Mouse (Mus musculus) embryonic fibroblast, embryonic 13.5 days (primary cell): ENCODE measurements around the gene Rybp. TPM values are rescaled to one million over a fixed set of nuclear protein-coding genes. Genes with fewer than 3 reads are reported as not detected.
A peak's percentile ranks its signal among the peaks of the same experiment; 100 is the strongest.

ENCODE experiments used
- H3K27ac ChIP-seq: 2 replicates; pipeline ENCODE4 v1.5.1; 2012; ENCODE audit warnings: low read length, control low read depth, inconsistent platforms; ENCODE audit not compliant: insufficient read depth
- H3K4me1 ChIP-seq: 2 replicates; pipeline ENCODE4 v1.6.1; 2011; ENCODE audit warnings: low read length; ENCODE audit not compliant: control insufficient read depth, insufficient read depth
- H3K4me3 ChIP-seq: 2 replicates; pipeline ENCODE4 v1.5.1; 2011; ENCODE audit warnings: mild to moderate bottlenecking, control low read depth, low read length; ENCODE audit not compliant: insufficient read depth
- CTCF ChIP-seq: IDR thresholded peaks from 2 replicates; pipeline ENCODE4 v1.5.1; 2011; ENCODE audit warnings: mild to moderate bottlenecking, control low read depth, low read length, moderate library complexity, borderline replicate concordance; ENCODE audit not compliant: insufficient read depth
- POLR2A ChIP-seq: IDR thresholded peaks from 2 replicates; pipeline ENCODE4 v1.6.1; 2011; ENCODE audit warnings: low read depth, mild to moderate bottlenecking, control low read depth, low read length, moderate library complexity
- polyA plus RNA-seq: library from polyadenylated mRNA; stranded (reverse); fragments of >200 nt; gene quantifications from 2 replicates; pipeline ENCODE4 v1.2.4, GENCODE M21; 2011; ENCODE audit warnings: low read depth; ENCODE audit not compliant: missing spikeins, insufficient read length

Rybp gene
- polyA plus RNA-seq, 1 experiment: 51.8 TPM

DNA sequence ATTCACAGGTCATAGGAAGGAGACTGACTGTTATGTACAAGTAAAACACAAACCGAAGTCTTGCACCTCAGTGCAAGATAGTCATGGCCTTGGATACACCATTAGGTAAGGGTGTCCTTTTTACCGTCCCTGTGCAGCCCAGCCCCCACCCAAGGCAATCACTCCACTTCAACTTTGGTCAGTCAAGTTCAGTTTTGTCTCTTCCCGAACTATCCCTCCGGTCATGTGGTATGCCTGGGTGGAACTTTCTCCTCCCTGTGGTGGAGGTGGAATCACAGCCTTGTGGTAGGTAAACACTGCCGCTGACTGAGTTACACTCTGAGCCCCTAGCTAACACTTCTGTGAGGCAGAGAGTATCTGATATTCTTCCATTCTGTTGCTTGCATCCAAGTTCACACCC, 1.8 kb upstream of the Rybp start:
- Histone ChIP-seq H3K4me1 (no peaks in the 10 kb centered on the region), H3K27ac (no peak overlapping the region), H3K4me3 (no peak overlapping the region)
- TF ChIP-seq POLR2A (no peak), CTCF (no peak)

DNA sequence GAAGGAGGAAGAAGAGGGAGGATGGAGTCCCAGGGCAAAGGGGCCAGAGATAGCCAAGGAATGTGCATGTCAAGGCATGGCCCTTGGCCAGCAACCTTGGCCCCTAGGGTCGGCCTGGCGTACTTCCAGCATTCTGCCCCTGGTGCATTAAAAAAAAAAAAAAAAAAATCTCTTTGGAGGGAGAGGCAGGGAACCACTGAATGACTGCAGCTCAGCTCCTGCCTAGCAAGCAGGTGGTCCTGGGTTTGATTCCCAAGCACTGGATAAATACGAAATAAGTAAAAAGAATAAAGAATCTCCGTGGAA, 1.4 kb upstream of the Rybp start:
- H3K4me3 ChIP-seq: no peak overlapping the region
- no peak overlapping the region for H3K27ac ChIP-seq
- no peaks in the 10 kb centered on the region for H3K4me1 ChIP-seq
- TF ChIP-seq CTCF (no peak), POLR2A (no peak)

DNA sequence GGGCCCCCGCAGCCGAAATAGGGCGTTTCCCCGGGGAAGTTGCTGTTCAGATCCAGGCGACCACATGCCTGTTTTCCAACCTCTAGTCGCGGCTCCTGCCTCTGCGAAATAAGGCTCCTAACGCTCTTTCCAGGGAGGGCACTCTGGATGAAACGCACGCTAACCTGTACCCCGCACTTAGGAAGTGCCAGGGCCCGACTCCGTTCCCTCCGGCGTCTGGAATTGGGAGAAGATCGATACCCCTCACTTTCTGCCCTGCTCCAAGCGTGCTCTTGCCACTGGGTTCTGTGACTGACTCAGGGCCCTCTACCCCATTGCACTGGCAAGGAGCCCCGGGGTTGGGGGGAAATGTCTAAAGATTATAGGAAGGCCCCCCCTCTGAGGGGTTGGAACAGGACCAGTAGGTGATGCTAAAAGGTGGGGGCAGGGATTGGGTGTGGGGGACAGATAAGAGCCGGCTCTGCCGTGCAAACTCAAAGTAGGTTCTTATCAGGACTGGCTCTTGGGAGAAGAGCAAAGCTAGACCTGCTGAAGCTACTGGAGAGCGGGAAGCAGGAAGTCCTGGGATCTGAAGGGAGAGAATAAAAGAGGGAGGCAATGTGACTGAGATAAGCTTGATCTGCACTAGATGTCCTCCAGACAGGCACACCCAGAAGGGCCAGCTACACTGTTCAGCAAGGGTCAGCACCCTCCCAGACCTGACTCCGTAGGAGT, 888 bp upstream of the Rybp start:
- no peaks in the 10 kb centered on the region for H3K4me1 ChIP-seq
- TF ChIP-seq POLR2A: no peak; the same call in 1 of the 2 replicates
- no peak for TF ChIP-seq CTCF
- H3K27ac ChIP-seq: no peak overlapping the region
- H3K4me3 ChIP-seq: peak overlapping the region; percentile 52

DNA sequence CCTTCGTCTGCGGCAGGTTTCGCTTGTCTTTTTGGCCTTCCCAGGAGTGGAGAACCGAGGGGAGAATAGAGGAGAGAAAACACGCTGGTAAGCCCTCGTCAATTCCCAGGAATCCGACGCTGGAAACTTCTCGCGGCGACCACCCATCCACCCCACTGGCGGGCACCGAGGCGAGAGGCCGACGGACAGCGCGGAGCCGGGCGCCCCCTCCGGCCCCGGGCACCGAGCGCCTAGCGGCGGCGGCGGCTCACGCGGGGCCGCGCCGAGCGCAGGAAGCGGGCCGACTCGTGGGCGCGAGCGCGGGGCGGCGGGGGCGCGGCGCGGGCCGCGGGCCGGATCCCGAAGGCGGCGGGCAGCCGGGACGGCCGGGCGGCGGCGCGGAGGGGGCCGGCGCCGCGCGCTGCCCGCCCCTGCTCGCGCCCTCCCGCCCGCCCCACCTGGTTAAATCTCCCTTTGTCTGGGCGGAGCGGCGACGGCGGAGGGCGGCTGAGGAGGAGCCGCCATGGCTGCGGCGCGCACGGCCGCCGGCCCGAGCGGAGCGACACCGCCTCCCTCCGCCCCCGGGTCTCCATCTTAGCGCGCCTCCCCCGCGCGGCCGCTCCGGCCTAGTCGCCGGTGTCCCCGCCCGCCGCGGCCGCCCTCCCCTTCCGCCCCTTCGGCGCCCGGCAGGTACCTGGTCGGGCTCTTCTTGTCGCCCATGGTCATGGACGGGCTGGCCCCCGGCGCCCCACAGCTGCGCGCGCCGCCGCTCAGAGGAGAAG, 532 bp downstream of the Rybp start:
- H3K4me1 ChIP-seq: no peaks in the 10 kb centered on the region
- H3K4me3 ChIP-seq: peak overlapping the region; percentile 94
- TF ChIP-seq POLR2A: peak; percentile 45; the same call in 1 of the 2 replicates
- TF ChIP-seq CTCF: no peak
- H3K27ac ChIP-seq: peak overlapping the region; percentile 20

DNA sequence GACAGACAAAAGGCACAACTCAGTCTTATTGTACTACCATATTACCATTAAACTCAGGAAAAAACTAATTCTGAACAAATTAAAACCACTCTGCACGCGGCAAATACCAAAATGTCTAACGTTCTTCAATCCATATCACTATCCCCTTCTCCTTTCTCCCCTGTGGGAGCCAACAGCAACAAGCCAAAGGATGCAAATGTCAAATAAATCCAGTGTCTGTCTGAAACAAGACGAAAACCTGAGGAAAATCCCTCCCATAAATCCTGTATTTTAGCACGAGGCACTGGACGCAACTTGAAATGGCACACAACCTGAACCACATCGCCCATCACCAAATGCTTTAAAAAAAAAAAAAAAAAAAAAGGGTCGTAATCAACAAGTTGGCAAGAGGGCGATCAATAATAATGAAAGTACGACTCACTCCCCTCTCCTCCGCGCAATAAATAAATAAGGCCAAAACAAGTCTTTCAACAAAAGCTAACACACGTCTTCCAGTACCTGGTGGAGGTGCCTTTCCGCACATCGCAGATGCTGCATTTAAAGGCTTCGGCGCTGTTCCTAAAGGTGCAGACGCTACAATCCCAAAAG, 1.2 kb downstream of the Rybp start:
- Histone ChIP-seq H3K27ac (peak overlapping the region; percentile 12), H3K4me1 (no peaks in the 10 kb centered on the region), H3K4me3 (peak overlapping the region; percentile 94)
- TF ChIP-seq CTCF: no peak
- no peak for TF ChIP-seq POLR2A

DNA sequence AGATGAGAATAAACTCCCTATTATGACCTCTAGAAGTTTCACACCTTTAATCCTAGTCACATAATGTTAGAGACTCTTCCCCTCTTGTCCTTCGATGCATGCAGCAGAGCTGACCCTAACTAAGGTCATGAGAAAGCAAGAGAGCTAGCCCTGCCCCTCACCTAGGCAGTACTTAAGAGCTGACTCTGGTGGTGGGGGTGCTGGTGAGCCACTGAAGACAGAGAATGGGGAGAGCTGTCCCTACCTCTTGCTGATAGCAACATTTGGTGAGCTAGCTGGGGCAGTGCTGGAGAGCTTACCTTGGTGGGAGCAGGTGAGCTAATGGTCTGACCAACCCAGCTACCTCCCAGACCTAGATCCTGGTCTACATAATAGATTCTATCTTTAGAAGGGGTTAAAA, 8.4 kb downstream of the Rybp start:
- no peak overlapping the region for H3K27ac ChIP-seq
- TF ChIP-seq POLR2A: no peak
- no peak for TF ChIP-seq CTCF
- no peak overlapping the region for H3K4me3 ChIP-seq
- no peaks in the 10 kb centered on the region for H3K4me1 ChIP-seq

DNA sequence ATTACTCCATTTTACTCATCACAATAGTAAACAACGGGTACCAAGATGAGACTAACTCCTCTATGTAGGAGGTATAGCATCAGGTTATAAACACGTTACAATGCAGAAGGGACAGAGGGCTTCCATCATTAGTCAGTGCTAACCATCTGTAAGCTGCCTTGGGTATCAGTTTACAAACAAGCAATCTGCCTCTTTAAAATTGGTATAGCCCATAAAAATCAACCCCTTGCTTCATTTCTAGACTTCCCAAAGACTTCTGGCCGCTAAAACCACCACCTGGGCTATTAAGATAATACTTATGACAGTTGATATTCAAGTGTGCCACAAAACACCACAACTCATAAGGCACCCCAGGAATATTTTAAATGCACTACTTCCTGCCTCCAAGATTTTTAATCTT, 10.9 kb downstream of the Rybp start:
- Histone ChIP-seq H3K27ac (no peak overlapping the region), H3K4me1 (no peaks in the 10 kb centered on the region), H3K4me3 (no peak overlapping the region)
- TF ChIP-seq POLR2A: no peak
- no peak for TF ChIP-seq CTCF

DNA sequence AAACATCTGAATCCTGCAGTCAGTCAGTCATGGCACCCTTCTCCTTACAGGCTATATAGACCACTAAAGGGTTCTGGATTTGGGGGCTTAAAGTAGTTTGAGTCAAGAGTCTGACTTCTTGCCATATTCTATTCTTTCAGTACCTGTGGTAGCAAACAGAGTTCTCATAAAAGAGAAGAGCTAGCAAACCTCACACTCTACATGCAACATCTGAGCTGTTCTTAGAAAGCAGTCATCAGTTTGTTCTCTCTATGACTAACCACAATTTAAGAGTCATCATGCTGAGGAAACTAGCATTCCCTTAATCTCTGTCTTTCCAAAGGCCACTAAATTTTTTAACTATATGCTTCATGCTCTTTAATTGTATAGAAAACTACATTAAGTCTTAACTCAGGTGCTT, 11.6 kb downstream of the Rybp start:
- Histone ChIP-seq H3K4me1 (no peaks in the 10 kb centered on the region), H3K27ac (no peak overlapping the region), H3K4me3 (no peak overlapping the region)
- TF ChIP-seq CTCF (no peak), POLR2A (no peak)

DNA sequence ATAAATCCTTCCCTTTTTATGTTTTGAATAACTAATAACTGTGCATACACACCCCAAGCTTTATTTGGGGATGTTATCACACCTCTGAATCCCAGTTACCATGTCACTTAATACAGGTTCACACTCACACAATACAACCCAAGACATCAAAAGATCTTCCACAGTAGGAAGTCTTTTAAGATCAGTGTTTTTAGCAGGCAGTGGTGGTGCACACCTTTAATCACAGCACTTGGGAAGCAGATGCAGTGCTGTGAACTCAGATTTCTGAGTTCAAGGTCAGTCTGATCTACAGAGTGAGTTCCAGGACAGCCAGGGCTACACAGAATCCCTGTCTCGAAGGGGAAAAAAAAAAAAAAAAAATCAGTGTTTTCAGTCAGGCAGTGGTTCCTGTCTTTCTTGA, 13.7 kb downstream of the Rybp start:
- no peak overlapping the region for H3K27ac ChIP-seq
- no peak overlapping the region for H3K4me3 ChIP-seq
- no peaks in the 10 kb centered on the region for H3K4me1 ChIP-seq
- TF ChIP-seq CTCF (no peak), POLR2A (no peak)

DNA sequence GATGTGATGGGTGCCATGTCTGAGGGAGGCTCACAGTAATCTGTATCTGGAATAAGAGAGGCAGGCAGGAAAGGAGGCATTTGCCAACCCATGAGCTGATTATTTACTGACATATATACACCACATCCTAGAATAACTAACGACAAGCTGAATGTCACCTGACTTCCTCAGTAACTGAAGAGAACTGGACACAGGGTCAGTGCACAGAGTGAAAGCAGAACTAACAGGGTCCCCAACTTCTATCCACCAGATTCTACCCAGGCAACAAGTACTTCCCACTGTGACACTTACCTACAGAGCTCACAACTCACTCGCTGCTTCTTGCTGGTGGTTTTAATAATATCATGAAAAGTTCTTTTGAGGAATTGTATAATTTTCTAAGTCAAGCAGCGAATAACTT, 15.3 kb downstream of the Rybp start:
- TF ChIP-seq POLR2A: no peak
- TF ChIP-seq CTCF: no peak
- Histone ChIP-seq H3K27ac (no peak overlapping the region), H3K4me1 (no peaks in the 10 kb centered on the region; the same call in 1 of the 2 replicates), H3K4me3 (no peak overlapping the region)

DNA sequence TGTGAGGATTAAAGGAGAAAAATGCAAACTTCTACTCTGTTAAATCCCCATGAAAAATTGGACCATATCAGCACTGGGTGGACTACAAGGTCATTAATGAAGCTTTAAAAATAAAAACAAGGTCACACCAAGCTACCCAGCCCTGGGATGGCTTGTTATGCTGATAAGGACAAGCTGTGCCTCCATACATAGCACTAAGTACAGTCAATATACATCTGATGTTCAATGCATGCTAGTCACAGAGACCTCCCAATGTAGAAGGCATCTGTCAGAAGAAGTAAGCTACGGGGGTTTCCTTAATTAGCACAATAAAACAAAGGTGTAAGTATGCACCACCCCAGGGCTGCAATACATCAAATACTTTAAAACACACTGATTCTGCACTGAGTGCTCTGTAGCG, 16.5 kb downstream of the Rybp start:
- TF ChIP-seq POLR2A (no peak), CTCF (no peak)
- Histone ChIP-seq H3K4me1 (no peaks in the 10 kb centered on the region; the same call in 1 of the 2 replicates), H3K4me3 (no peak overlapping the region), H3K27ac (no peak overlapping the region)
